Mouse (Mus musculus): ENCODE data around the gene Hfe.
A peak's percentile ranks its signal among the peaks of the same experiment; 100 is the strongest.

DNA sequence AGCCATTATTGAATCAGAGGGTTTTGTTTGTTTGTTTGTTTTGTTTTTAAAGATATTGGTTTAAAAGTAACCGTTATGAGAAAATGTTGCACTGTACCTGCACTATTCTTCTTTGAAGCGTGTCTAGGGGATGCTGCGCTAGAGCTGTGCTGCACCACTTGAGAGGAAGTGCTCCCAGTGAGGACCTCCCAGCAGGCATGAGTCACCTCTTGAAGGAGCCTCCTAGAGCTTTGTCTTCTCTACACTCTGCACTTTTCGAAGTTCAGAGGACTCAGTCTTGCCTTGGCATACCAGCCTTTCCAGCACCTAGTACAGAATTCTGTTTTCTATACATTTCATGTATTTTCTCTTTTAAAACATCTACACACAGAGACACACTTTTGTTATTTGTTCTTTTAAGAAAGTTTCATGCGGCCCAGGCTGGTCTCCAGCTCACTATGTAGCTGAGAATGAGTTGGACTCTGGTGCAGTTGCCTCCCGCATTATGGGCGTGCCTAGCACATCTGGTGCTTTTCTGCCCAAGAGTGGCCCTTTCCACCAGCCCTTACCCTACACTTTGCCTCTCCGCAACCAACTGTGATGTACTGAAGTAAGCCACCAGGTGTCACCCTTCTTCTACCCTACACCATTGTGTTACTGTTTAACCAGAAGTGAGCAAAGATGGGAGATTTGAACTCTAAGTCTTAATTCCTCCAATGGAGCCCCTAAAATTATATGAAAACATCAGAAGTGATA is 9.7 kb downstream of the Hfe start:
- TF ChIP-seq CTCF (IDR thresholded peaks at IDR 0.05; ENCODE audit: low read depth, low read length) (peak; percentile 75), POLR2A (IDR thresholded peaks at IDR 0.05; ENCODE audit: borderline replicate concordance, low read depth, low read length) (no peak)
